Mouse (Mus musculus) adrenal gland, adult (tissue): ENCODE results near the gene Smim23.

Source experiments
- DNase-seq, 2 experiments: peaks; one replicate each; pipeline ENCODE4 v3.0.0; 2022 to 2023; ENCODE audit warnings: low spot score in 1 of 2; ENCODE audit not compliant: inconsistent age in 2 of 2

Gene Smim23

GRCm38 (mm10) chr11:32781633-32782404 is 42.6 kb downstream of the Smim23 start:
- no peak for DNase-seq

GRCm38 (mm10) chr11:32780747-32781536 is 43.5 kb downstream of the Smim23 start:
- no peak for DNase-seq

DNA sequence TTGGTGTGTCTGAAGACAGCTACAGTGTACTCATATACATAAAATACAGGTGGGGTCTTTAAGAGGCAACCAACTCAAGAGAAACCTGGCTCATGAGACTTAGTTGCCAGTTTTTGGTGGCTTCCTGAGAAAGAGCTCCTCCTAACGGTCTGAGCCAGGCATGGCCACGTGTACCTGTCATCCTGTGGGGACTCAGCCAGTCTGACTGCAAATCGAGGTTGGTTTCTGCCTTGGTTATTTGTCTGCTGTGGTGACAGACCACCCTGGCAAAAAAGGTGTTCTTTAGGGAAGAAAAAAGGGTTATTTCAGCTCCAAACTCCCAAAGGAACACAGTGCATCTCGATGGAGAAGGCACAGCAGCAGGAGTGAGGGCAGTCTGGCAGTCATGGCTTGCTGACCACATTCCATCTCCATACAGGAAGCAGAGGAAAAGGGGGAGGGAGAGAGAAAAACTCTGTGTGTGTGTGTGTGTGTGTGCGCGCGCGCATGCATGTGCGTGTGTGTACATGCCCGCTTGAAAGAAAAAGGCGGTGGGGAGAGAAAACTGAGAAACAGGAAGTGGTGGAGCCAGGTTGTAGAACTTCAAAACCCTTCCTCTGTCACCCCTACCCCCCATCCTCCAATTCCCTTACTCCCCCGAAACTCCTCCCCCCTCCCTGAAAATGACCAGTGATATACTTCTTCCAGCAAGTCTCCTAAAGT is 55.6 kb downstream of the Smim23 start:
- peak in 1 of 2 experiments; percentile 26 for DNase-seq
